Mouse (Mus musculus): ENCODE data around the gene Setd1a.

DNA sequence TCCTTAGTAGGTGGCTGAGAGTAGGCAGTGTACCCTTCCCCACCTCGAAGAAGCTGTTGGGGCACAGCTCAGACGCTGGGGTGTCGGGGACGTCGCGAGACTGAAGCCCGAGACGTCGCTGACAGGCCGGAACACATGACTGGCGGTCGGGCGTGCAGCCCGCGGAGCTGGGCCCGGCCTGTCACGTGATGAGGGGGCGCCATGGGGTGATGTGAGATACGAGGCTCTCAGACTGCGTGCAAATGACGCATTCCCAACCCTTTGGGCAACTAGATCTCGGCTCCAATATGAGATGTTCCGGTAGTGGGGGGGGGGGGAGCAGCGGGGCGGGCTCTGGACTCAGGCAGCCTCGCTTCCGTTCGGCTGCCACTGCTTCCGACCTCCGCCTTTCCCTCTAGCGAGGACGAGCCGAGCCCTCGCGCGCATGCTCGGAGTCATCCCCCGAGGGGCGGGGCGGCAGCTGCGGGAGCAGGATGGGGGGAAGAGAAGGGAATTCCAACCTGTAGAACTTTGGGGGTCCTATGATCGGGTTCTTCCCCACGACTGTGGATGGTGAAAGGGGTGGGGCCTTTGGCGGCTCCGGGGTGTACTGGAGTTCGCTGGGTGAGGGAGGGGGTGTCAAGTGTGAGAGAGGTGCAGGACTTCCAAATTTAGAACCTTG, 65.0 kb downstream of the Setd1a start:
- peak; percentile 40 for TF ChIP-seq EP300 (IDR thresholded peaks at IDR 0.05; ENCODE audit: insufficient read depth, low read depth, low read length)
- TF ChIP-seq CTCF (IDR thresholded peaks at IDR 0.05), result no peak
- peak; percentile 85 for TF ChIP-seq POLR2A (IDR thresholded peaks at IDR 0.05; ENCODE audit: insufficient read depth, low read depth, low read length)
